Mouse (Mus musculus): ENCODE data around the gene Bola1.

GRCm38 (mm10) chr3:96254683-96255355, 35.3 kb upstream of the Bola1 start:
- TF ChIP-seq POLR2A (IDR thresholded peaks at IDR 0.05; ENCODE audit: borderline replicate concordance, extremely low read depth, insufficient read depth, insufficient read length, poor library complexity, severe bottlenecking), result no peak
- no peak for TF ChIP-seq CTCF (IDR thresholded peaks at IDR 0.05; ENCODE audit: borderline replicate concordance, extremely low read depth, insufficient read depth, insufficient read length)

Data from brain, embryonic 14.5 days (tissue).